Mouse (Mus musculus): ENCODE data around the gene Shank1. TPM values are rescaled to one million over a fixed set of nuclear protein-coding genes. Genes with fewer than 3 reads are reported as not detected.

Gene Shank1
- polyA plus RNA-seq, 1 experiment, result 5.5 TPM

DNA sequence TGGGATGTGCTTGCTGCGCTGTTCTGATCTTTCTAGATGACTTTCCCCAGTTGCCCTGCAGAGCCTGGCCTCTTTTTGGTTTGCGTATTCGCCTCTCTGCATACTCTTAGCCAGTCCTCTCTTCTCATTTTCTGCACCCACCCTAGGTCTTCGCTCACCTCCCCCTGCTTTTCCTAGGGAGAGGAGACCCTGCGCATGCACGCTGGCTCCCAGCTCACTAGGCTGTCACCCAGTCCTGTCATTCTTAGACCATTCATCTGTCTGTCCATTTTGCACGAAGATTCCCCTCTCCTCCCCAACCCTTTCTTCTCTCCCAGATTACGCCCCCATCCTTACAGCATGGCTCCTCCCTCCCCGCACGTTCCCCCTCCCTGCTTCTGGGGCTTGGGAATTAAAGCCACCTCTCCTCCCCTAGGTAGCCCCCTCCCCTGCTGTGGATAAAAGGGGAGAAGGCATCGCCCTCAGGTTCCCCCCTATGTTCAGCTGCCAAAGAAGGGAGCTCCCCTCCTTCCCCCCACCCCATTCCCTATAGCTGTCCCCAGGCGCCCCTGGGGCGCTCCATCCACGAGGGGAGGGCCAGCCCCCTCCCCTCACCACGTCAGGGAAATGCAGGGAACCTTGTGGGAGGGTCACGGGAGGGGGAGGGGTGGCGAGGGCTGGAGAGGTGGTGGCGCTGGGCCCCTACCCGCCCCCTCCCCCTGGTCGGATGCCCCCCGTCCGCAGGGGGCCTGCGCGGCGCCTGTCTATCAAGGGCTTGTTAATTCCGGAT is 49.0 kb downstream of the Shank1 start:
- Histone ChIP-seq H3K27ac (ENCODE audit: control insufficient read depth, insufficient read depth, low read depth, low read length) (no peak overlapping the region), H3K4me3 (ENCODE audit: control insufficient read depth, low read depth, low read length) (no peak overlapping the region), H3K4me1 (ENCODE audit: control insufficient read depth, insufficient read depth, low read length) (peaks cover 31% of the 10 kb centered on the region), H3K27me3 (ENCODE audit: control insufficient read depth, insufficient read depth, low read length) (no peaks in the 10 kb centered on the region), H3K36me3 (ENCODE audit: control insufficient read depth, insufficient read depth, low read length) (no peaks in the 10 kb centered on the region)
- TF ChIP-seq CTCF (IDR thresholded peaks at IDR 0.05; ENCODE audit: control insufficient read depth, insufficient read depth, insufficient replicate concordance, low read depth, low read length), result no peak
- TF ChIP-seq POLR2A (IDR thresholded peaks at IDR 0.05; ENCODE audit: control insufficient read depth, low read depth, low read length), result no peak

DNA sequence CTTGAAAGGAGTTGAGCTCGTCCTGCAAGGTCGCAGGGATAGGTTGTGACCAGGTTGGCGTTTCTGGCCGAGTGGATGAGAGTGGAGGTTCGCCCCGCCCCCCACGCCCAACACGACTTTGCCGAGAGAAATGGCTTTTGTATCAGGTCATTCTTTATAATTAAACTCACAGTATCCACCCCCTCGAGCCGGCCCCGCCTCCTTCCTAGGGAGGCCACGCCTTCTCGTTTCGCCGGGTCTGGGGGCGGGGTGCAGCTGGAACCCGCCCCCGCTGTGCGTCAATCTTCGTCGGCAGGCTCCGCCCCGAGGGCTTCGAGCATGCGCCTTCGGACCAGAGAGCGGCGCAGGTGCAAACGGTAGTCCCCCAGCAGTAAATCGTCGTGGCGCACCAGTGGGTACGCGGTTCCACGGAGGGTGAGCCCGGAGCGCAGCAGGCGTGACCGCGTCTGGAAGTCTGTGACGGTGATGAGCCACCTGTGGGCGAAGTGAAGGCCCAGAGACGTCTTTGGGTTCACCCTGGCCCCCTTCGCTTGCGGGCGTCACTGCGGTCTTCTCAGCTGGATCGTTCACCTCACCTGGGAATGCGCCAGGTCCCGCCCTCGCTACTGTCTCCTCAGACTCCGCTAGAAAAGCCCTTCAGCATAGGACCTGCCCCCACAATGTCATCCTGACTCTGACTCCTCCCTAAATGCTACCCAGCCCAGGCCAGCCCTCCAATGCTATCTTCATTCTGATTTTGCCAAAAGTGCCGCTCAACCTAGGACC is 50.0 kb downstream of the Shank1 start:
- TF ChIP-seq CTCF (IDR thresholded peaks at IDR 0.05; ENCODE audit: control insufficient read depth, insufficient read depth, insufficient replicate concordance, low read depth, low read length), result no peak
- TF ChIP-seq POLR2A (IDR thresholded peaks at IDR 0.05; ENCODE audit: control insufficient read depth, low read depth, low read length), result peak; percentile 44; the same call in 1 of the 2 replicates
- H3K4me3 ChIP-seq (ENCODE audit: control insufficient read depth, low read depth, low read length), result peak overlapping the region; percentile 80
- no peaks in the 10 kb centered on the region for H3K27me3 ChIP-seq (ENCODE audit: control insufficient read depth, insufficient read depth, low read length)
- H3K27ac ChIP-seq (ENCODE audit: control insufficient read depth, insufficient read depth, low read depth, low read length), result no peak overlapping the region
- H3K36me3 ChIP-seq (ENCODE audit: control insufficient read depth, insufficient read depth, low read length), result no peaks in the 10 kb centered on the region
- peaks cover 27% of the 10 kb centered on the region for H3K4me1 ChIP-seq (ENCODE audit: control insufficient read depth, insufficient read depth, low read length)

- no peak for TF ChIP-seq POLR2A (IDR thresholded peaks at IDR 0.05; ENCODE audit: control insufficient read depth, low read depth, low read length)
- TF ChIP-seq CTCF (IDR thresholded peaks at IDR 0.05; ENCODE audit: control insufficient read depth, insufficient read depth, insufficient replicate concordance, low read depth, low read length), result no peak
- Histone ChIP-seq H3K27ac (ENCODE audit: control insufficient read depth, insufficient read depth, low read depth, low read length) (no peak overlapping the region), H3K4me3 (ENCODE audit: control insufficient read depth, low read depth, low read length) (no peak overlapping the region; the same call in 1 of the 2 replicates), H3K36me3 (ENCODE audit: control insufficient read depth, insufficient read depth, low read length) (no peaks in the 10 kb centered on the region), H3K27me3 (ENCODE audit: control insufficient read depth, insufficient read depth, low read length) (no peaks in the 10 kb centered on the region), H3K4me1 (ENCODE audit: control insufficient read depth, insufficient read depth, low read length) (peaks cover 27% of the 10 kb centered on the region)
Measured at GRCm38 (mm10) chr7:44360792-44361301, 50.8 kb downstream of the Shank1 start.

- Histone ChIP-seq H3K27me3 (ENCODE audit: control insufficient read depth, insufficient read depth, low read length) (no peaks in the 10 kb centered on the region), H3K4me1 (ENCODE audit: control insufficient read depth, insufficient read depth, low read length) (peaks cover 16% of the 10 kb centered on the region), H3K36me3 (ENCODE audit: control insufficient read depth, insufficient read depth, low read length) (no peaks in the 10 kb centered on the region), H3K27ac (ENCODE audit: control insufficient read depth, insufficient read depth, low read depth, low read length) (no peak overlapping the region), H3K4me3 (ENCODE audit: control insufficient read depth, low read depth, low read length) (peak overlapping the region; percentile 87)
- TF ChIP-seq POLR2A (IDR thresholded peaks at IDR 0.05; ENCODE audit: control insufficient read depth, low read depth, low read length), result no peak
- TF ChIP-seq CTCF (IDR thresholded peaks at IDR 0.05; ENCODE audit: control insufficient read depth, insufficient read depth, insufficient replicate concordance, low read depth, low read length), result no peak
Measured at GRCm38 (mm10) chr7:44372678-44373077, 62.6 kb downstream of the Shank1 start.

- peaks cover 16% of the 10 kb centered on the region for H3K4me1 ChIP-seq (ENCODE audit: control insufficient read depth, insufficient read depth, low read length)
- H3K27me3 ChIP-seq (ENCODE audit: control insufficient read depth, insufficient read depth, low read length), result no peaks in the 10 kb centered on the region
- no peaks in the 10 kb centered on the region for H3K36me3 ChIP-seq (ENCODE audit: control insufficient read depth, insufficient read depth, low read length)
- H3K27ac ChIP-seq (ENCODE audit: control insufficient read depth, insufficient read depth, low read depth, low read length), result no peak overlapping the region
- TF ChIP-seq POLR2A (IDR thresholded peaks at IDR 0.05; ENCODE audit: control insufficient read depth, low read depth, low read length) (no peak), CTCF (IDR thresholded peaks at IDR 0.05; ENCODE audit: control insufficient read depth, insufficient read depth, insufficient replicate concordance, low read depth, low read length) (no peak)
- H3K4me3 ChIP-seq (ENCODE audit: control insufficient read depth, low read depth, low read length), result peak overlapping the region; percentile 87
Measured at GRCm38 (mm10) chr7:44373460-44373859, 63.4 kb downstream of the Shank1 start.

DNA sequence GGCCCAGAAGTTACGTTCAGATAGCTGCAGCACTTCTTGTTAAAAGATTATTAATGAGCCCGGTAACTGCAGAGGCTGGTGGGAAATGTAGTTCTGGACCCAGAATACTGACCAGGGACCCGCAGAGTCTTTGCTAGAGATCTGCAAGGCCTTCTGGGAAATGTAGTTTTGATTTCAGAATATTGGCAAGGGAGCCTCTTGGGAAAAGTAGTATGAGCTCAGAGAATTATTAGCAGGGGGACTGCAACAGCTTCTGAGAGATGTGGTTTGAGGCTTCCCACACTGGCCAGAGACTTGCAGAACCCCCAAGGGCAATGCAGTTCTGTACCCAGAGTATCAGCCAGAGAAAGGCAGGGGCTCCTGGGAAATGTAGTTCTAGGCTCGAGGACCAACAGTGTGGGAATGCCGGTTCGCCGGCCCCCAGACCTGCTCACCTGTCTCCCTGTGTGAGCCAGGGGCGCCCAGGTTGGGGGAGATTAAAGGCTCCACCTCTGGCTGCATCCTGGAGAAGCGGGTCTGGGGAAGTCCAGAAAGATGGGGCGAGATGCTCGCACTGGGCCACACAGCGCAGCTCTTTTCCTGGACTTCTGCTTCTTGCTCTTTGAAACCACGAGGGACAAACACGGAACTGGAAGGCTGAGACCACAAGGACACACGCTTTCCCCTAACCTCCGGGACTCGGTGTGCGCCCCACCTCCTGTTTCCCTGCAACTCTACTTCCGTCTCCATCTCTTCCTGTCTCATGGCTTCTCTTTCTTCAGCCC is 64.0 kb downstream of the Shank1 start:
- peaks cover 16% of the 10 kb centered on the region for H3K4me1 ChIP-seq (ENCODE audit: control insufficient read depth, insufficient read depth, low read length)

More for the DNA sequence above, 64.0 kb downstream of the Shank1 start:
- TF ChIP-seq POLR2A (IDR thresholded peaks at IDR 0.05; ENCODE audit: control insufficient read depth, low read depth, low read length) (0 out of 2 replicates have a peak, but pooled peaks have one; percentile 38), CTCF (IDR thresholded peaks at IDR 0.05; ENCODE audit: control insufficient read depth, insufficient read depth, insufficient replicate concordance, low read depth, low read length) (no peak)
- Histone ChIP-seq H3K27me3 (ENCODE audit: control insufficient read depth, insufficient read depth, low read length) (no peaks in the 10 kb centered on the region), H3K4me3 (ENCODE audit: control insufficient read depth, low read depth, low read length) (peak overlapping the region; percentile 87), H3K27ac (ENCODE audit: control insufficient read depth, insufficient read depth, low read depth, low read length) (peak overlapping the region; percentile 35; the same call in 1 of the 2 replicates), H3K36me3 (ENCODE audit: control insufficient read depth, insufficient read depth, low read length) (no peaks in the 10 kb centered on the region)

Data from testis, adult 2 months (tissue).